Mouse (Mus musculus): Measurements from ENCODE around the gene Mettl24. TPM values are rescaled to one million over a fixed set of nuclear protein-coding genes. Genes with fewer than 3 reads are reported as not detected.

The Mettl24 gene
- not detected in 3 replicates for total RNA-seq (2017)

DNA sequence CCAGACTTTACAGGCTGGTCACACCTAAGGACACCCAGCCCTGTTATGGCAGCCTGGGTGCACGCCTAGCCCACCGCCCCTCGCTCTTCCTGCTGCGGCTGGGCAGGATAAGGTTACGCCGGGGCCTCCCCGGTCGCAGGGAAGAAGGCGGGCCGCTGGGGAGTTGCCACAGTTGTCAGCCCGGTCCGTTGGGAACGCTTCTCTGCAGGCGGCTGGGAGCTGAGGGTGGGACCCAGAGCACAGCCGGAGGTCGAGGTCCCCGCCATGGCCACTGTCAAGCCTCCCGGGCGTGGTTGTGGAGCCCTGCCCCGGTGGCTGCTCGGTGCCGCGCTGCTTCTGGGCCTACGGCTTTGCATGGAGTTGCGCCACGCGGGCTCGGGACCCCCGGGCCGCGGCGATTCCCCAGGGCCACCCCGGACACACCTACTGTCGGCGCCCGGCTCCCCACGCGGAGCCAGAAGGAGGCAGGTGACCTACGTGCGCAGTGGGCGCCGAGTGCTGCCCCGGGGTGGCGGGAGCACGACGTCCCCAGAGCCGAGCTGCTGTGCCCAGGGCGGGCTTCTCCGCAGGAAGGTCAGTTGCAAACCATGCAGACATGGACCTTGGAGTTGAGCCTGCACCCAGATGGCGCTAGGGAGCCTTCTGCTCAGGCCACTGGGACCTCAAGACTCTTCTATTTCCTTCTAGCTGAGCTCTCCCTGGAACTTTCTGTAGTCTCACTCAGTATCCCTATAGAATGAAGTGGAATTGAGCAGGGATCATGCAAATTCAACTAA, at the start of gene Mettl24:
Gene Mettl24 (plus strand): TSS at position 191 of the 776 bp plus-strand sequence.
- no peak for ATAC-seq (replicated peaks; ENCODE audit: insufficient number of reproducible peaks, low FRiP score, low TSS enrichment, poor library complexity, severe bottlenecking)

DNA sequence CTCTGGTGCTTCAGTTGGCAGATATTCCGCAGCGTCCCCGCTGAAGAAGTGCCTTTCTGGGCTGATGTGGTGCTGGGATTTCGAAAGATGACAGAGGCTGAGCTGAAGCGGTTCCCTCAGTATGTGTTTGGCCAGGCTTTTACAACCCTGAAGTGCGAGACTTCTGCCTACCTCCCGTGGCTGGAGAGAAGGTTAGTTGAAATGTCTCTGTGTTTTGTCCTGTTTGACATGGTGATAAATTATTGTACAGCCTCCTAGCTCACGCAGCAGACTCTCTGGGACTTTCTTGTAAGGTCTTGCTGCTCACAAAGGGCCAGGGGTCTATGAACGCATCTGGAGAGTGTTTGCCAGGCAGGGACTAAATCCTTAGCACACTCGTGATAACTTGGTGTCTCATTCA, 45.8 kb upstream of the Mettl24 start:
- no peak for ATAC-seq (replicated peaks; ENCODE audit: insufficient number of reproducible peaks, low FRiP score, low TSS enrichment, poor library complexity, severe bottlenecking)

DNA sequence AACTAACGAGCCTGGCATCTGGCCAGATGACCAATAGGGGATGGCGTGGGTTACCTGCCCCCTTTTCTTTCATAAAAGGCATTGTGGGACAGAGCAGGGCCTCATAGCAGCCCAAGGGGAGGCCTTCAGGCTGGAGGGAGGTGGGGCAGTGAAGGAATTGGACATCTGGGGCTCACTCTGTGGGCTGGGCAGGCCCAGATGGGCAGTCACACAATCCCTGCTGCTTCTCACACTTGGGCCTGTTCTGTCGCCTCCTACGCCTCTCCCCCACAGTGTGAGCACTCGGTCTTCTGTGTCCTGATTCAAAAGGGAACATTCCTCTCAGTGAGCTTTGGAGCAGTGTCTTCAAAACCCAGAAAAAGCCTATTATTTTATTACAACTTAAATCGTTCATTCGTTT, 44.8 kb upstream of the Mettl24 start:
- no peak for ATAC-seq (replicated peaks; ENCODE audit: insufficient number of reproducible peaks, low FRiP score, low TSS enrichment, poor library complexity, severe bottlenecking)

DNA sequence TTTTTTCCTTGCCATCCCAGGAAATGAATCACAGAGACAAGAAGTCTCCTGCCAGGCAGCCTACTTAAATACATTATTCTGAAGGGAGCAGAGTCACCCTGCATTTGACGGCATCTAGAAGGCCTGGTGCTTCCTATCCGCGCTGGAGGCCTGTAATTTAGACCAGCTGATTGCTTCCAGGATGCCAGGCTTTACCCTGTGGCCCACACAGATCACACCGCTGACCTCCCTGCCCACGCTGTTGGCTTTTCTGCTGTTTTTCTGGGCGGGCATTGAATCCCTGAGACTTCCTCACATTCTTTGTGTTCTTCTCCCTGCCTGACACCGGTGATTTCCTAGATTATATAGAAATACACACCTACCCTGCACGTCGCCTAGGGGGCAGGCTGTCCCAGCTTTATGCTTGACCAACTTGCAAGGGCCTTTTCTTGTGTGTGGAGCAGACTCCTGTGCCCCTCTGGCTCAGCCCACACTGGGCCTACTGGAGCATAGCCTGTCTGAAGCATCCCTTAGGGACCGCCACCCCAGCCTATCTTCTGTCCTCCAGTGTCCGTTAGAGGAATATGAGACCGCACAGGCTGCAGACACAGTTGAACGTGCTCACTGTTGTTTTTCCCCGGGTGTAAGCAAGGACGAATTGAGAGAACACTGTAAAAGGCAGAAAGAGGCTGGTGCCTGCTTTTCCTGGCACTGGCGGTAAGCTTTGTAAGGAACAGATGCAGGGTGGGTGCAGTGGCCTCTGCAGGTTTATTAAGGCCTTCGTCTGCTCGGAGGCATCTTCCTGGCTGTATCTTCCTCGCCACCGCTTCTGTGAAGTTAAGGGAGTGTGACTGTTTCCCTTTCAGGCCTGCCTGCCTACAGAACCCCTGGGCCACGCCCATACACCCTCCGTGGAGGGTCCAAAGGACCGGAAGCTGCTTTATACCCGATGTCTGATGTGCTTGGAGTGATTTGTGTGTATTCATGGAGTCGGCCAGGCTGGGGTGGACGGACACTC, 44.0 kb upstream of the Mettl24 start:
- ATAC-seq (replicated peaks; ENCODE audit: insufficient number of reproducible peaks, low FRiP score, low TSS enrichment, poor library complexity, severe bottlenecking): no peak

DNA sequence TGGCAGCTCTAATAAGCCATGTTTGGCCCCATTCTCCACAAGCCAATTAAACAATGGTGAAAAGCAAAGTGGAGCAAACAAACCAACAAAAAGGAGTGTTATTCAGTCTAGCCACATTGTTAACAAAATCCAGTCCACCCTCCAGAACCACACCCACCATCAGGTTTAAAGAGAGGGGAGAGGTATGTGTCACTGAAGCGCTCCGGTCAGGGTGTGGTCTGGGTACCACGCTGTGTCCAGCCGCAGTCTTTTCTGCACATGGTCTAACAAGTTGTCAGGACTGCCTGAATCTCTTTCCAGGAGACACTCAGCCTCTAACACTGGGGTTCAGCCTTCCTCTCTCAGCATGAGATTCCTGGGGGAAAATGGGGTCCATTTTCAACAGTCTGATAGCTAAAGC, 42.7 kb upstream of the Mettl24 start:
- ATAC-seq (replicated peaks; ENCODE audit: insufficient number of reproducible peaks, low FRiP score, low TSS enrichment, poor library complexity, severe bottlenecking): no peak

DNA sequence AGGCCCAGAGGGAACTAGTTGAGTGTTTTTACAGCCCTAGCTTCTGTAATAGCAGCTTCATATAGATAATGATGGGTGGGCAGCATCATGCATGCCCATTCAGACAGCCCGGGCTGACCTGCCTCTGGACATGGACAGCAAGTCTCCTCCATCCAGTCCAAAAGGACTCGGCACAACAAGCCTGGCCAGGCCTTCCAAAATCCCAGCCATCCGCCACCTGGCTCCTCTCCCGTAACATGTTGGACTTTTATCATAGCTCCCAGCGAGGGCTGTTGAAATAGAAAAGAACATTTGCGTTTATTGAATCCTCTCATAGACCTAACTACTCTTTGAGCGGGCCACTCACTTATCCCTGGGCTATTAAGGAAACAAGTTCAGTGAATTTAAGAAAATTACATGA, 41.2 kb upstream of the Mettl24 start:
- no peak for ATAC-seq (replicated peaks; ENCODE audit: insufficient number of reproducible peaks, low FRiP score, low TSS enrichment, poor library complexity, severe bottlenecking)

DNA sequence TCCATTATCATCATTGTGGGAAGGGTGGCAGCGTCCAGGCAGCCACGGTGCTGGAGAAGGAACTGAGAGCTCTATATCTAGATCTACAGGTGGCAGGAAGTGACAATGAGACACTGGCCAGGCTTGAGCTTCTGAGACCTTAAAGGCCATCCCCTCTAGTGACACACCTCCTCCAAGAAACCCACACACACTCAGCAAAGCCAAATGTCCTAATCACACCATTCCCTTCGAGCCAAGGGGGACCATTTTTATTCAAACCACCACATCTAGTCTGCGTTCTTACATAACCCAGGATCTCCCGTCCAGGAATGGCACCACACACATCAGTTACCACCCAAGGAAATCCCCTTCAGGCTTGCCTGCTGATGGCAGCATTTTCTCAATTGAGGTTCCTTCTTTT, 40.0 kb upstream of the Mettl24 start:
- ATAC-seq (replicated peaks; ENCODE audit: insufficient number of reproducible peaks, low FRiP score, low TSS enrichment, poor library complexity, severe bottlenecking): no peak

DNA sequence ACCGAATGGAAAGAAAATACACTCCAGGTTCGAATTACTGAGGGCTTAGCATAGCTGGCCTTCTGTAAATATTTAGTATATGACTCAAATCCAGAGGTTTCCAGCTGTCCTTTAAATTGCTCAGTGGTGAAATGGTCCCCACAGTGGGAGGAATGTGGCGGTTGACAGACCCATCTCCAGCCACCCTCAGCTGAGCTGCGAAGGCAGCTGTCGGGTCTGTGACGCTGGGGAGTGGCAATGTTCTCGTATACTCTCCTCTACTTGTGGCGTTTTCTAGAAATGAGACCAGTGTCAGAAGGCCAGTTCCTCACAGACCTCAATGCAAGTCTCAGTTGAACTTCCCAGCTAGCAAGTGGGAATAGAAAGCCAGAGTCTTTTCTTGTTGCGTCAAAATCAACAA, 38.6 kb upstream of the Mettl24 start:
- ATAC-seq (replicated peaks; ENCODE audit: insufficient number of reproducible peaks, low FRiP score, low TSS enrichment, poor library complexity, severe bottlenecking): no peak

DNA sequence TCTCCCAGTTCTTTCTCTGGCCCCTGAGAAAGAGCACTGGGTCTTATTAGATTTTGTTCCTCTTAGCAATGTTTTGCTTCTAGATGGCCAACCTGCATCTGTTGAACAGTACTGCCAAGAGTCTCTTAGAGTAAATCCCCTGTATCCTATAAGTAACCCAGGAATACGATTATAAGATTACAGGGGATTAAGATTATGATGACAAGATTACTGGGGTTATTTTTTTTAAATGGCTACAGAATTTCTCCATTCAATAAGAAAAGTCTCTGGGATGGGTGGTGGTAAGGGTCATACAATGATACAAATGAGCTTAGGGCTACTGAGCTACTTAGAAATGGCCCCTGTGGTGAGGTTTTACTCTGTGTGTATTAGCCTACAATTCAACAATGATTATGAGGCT, 37.7 kb upstream of the Mettl24 start:
- no peak for ATAC-seq (replicated peaks; ENCODE audit: insufficient number of reproducible peaks, low FRiP score, low TSS enrichment, poor library complexity, severe bottlenecking)

DNA sequence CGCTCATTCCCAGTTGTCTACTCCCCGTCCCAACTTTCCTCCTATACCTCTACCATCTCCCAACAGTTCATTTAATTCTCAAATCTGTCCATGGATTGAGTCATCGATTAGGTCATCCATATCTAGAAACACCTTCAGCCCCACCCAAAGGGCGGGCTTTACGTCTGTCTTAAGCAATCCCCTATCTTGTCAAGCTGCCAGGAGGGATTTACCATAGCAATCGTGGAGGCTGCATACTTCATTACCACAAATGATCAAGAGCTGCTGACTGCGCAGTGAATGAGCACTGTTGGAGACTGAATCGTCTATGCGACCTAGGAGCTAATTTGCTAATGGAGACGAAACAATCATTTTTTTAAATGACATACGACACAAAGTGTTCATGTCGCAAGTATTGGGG, 34.3 kb upstream of the Mettl24 start:
- no peak for ATAC-seq (replicated peaks; ENCODE audit: insufficient number of reproducible peaks, low FRiP score, low TSS enrichment, poor library complexity, severe bottlenecking)

DNA sequence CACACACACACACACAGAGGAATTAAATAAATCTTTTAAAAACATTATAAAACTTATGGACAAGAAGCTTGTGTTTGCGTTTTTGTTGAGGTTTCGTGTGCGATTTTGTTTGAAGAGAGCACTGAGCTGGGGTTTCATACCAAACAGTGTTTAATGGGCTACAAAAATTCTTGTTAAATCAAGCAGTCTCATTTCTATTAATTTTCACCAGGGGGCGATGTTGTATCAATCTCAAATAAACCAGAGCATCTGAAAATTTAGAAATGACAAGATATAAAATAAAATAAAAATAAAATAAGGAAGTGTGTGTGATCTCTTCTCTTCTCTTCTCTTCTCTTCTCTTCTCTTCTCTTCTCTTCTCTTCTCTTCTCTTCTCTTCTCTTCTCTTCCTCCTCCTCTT, 33.4 kb upstream of the Mettl24 start:
- ATAC-seq (replicated peaks; ENCODE audit: insufficient number of reproducible peaks, low FRiP score, low TSS enrichment, poor library complexity, severe bottlenecking): no peak

DNA sequence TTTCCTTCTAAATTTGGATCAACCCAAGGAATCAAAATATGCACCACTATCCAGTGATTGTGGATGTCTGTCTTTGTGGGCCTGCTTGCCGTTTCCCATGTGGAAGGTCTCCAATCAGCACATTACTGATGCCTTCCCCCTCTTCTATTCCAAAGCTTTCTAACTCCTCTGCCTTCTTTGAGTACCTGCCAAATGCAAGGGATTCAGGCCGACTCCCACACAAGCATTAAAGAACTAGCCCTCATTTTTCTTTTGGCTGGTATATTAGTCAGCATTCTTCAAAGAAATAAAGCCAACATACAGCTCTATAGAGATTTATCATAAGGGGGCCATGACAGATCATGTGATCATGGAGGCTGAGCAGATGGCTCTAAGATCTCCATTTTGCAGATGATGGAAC, 31.4 kb upstream of the Mettl24 start:
- no peak for ATAC-seq (replicated peaks; ENCODE audit: insufficient number of reproducible peaks, low FRiP score, low TSS enrichment, poor library complexity, severe bottlenecking)

DNA sequence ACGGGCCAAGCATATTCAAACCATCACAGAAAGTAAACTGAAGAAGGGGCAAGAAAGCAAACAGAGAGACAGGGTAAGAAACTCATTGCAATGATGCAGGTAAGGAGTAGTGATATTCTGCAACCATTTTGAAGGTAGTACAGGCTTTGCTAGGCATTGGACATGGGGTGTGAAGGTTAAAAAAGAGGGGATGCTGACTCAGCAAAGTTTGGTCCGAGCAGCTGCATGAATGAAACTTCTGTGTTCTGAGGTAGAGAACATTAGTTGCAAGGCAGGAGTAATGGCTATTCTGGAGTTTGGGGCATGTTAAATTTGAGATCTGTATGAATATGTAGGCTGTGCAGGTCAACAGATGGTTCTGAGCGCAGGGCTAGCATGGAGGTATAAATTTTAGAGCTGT, 17.8 kb upstream of the Mettl24 start:
- ATAC-seq (replicated peaks; ENCODE audit: insufficient number of reproducible peaks, low FRiP score, low TSS enrichment, poor library complexity, severe bottlenecking): no peak

DNA sequence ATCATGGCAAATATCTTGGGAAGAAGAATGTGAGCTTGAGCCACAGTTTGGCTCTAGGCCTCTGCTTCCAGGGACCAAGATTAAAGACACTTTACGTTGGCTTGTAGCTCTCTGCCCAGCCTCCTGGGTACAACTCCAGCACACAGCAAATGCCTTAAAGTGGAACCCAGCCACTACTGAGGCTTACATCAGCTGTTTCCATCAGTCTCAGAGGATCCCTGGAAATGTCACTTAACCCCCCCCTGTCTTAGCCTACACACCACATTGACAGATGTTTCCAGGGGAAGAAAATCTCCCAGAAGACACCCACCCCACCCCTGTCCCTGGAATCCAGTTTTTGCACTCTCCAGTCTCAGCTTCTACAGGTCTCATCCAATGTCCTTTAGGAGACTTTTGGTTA, 16.1 kb upstream of the Mettl24 start:
- ATAC-seq (replicated peaks; ENCODE audit: insufficient number of reproducible peaks, low FRiP score, low TSS enrichment, poor library complexity, severe bottlenecking): no peak

DNA sequence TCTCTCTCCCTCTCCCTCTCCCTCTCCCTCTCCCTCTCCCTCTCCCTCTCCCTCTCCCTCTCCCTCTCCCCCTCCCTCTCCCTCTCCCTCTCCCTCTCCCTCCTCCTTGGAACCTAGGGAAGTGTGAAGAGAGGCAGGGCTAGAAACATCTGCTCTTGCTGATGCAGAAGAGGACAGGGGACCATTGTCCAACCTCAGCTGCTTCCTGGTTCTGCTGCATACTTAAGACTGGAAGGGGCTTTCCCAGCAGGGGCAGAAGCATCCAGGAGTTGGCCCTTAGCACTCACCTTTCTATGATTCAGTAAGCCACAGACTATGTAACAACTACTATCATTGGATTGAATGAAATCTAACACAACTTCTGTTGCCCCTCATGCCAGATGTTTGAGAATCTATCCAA, 14.4 kb upstream of the Mettl24 start:
- no peak for ATAC-seq (replicated peaks; ENCODE audit: insufficient number of reproducible peaks, low FRiP score, low TSS enrichment, poor library complexity, severe bottlenecking)

DNA sequence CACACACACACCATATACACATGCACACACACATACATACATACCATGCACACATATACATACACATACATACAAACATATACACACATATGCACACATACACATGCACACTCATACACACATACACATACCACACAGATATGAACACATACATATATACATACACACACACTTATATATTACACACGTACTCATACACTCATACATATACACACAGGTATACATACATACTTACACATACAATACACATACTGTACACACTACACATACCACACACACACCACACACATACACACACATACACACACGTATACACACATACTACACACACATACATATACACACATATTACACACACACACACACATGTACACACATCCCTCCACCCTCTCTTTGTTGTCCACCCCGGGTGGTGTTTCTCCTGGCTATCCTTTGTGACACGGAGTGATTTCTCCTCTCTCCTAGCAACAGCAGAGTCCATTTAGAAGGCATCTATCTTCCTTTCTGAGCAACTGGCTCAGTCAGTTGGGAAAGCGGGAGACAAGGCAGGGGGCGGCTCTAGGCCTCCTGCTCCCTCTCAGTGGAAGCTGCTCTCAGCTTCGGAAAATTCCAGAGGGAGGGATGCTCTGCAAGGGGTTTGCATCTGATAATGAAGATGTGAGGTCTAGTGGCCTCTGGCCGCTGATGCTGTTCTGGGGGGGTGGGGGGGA, 10.3 kb upstream of the Mettl24 start:
- no peak for ATAC-seq (replicated peaks; ENCODE audit: insufficient number of reproducible peaks, low FRiP score, low TSS enrichment, poor library complexity, severe bottlenecking)

DNA sequence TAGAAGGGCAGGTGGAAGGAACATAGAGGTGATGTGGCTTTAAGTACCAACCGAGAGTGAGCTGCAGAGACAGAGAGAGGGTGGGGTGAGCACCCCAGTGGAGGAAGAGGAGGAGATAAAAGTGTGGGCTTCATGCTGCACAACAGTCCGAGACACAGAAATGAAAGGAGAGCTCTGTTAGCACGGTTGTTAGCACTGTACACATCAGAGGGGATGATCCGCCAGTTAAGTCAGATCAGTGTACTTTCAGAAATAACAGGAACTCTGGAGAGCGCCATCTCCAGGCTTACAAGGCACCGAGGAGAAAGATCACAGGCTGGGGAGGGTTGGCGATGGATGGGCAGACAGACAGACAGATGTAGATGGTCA, 9.8 kb upstream of the Mettl24 start:
- ATAC-seq (replicated peaks; ENCODE audit: insufficient number of reproducible peaks, low FRiP score, low TSS enrichment, poor library complexity, severe bottlenecking): no peak

DNA sequence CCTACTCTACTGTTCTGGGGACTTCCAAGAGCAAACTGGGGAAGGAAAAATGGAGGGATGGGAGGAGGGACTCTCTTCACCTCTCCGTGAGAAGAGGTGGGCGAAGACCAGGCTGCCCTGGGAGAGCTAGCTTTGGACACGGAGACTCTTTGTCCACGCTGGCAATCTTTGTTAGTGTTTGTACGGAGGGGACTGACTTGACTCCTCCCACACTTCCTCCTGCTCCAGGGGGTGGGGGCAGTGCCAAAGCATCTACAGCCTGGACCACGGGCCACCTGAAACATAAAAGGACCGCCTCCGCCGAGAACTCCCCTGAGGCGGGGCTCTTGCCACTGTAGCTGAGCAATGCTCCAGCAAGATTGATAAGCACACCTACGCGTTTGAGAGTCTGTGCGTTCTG, 8.9 kb upstream of the Mettl24 start:
- ATAC-seq (replicated peaks; ENCODE audit: insufficient number of reproducible peaks, low FRiP score, low TSS enrichment, poor library complexity, severe bottlenecking): no peak

DNA sequence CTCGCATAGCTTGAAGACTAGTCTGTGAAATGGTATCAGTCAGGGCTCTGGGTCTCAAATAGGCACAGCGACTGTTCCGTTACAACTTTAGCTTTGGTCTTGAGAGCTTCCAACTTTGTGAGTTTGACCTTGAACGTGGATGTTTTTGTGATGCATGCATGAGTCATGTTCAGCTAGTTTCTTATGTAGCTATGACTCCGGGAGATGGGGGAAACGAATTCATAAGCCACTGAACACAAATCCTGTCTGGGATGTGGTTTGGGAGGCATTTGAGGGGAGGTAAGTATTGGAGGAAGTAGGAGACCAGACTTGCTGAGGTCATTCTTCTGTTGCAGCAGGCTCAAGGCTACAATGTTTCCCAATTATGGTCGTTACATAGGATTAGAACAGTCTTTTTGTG, 7.2 kb upstream of the Mettl24 start:
- no peak for ATAC-seq (replicated peaks; ENCODE audit: insufficient number of reproducible peaks, low FRiP score, low TSS enrichment, poor library complexity, severe bottlenecking)

All from monocyte, adult 5-6 weeks (primary cell).